23 mouse cellular contexts compared by ENCODE assay signal in the genomic region with DNA sequence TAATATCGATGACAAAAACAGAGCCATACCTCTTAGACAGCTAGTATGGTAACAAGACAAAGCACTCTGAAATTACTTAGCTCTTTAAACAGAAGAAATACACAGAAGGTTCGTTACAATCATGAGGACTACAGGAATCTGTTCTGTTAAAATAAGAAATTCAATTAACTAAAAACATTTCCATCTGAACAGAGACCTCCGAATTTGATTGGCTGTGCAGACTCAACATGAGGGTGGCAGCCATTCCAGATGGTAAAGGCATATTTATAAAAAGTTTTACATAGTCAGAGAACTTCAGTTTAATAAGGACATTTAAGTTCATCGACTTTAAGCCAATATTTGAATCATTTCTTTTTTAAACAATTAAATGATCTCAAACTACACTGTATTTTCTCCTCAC.
"Had no signal": no experiment of that assay in that cellular context is flagged by ENCODE, and none has a peak within 500 bp of the region (broad histone marks: within the 10 kb centered on the region; RNA-seq: fewer than 3 reads in every experiment).

No protein-coding gene starts in this region.

- H3K9ac ChIP-seq: limb, embryonic 13.5 days; liver, embryonic 12.5 days; liver, embryonic 15.5 days; lung, embryonic 15.5 days; midbrain, embryonic 13.5 days; neural tube, embryonic 13.5 days; stomach, embryonic 15.5 days had no signal

- H3K4me2 ChIP-seq: limb, embryonic 13.5 days; liver, embryonic 12.5 days; liver, embryonic 15.5 days; lung, embryonic 15.5 days; midbrain, embryonic 13.5 days; neural tube, embryonic 13.5 days; stomach, embryonic 15.5 days had no signal

- H3K27ac ChIP-seq: kidney, postnatal 0 days; limb, embryonic 10.5 days; limb, embryonic 13.5 days; liver, embryonic 12.5 days; liver, embryonic 15.5 days; lung, embryonic 15.5 days; midbrain, embryonic 10.5 days; midbrain, embryonic 13.5 days; neural tube, embryonic 13.5 days; stomach, embryonic 15.5 days had no signal

- H3K4me1 ChIP-seq: limb, embryonic 10.5 days; limb, embryonic 13.5 days; liver, embryonic 12.5 days; liver, embryonic 15.5 days; lung, embryonic 15.5 days; megakaryocyte, embryonic 14.5 days; midbrain, embryonic 10.5 days; neural tube, embryonic 13.5 days; stomach, embryonic 15.5 days had no signal

- H3K36me3 ChIP-seq: limb, embryonic 10.5 days; limb, embryonic 13.5 days; liver, embryonic 12.5 days; liver, embryonic 15.5 days; lung, embryonic 15.5 days; midbrain, embryonic 10.5 days; midbrain, embryonic 13.5 days; neural tube, embryonic 13.5 days; stomach, embryonic 15.5 days had no signal

- H3K4me3 ChIP-seq: limb, embryonic 10.5 days; limb, embryonic 13.5 days; liver, embryonic 12.5 days; liver, embryonic 15.5 days; lung, embryonic 15.5 days; megakaryocyte, embryonic 14.5 days; midbrain, embryonic 10.5 days; midbrain, embryonic 13.5 days; myocyte; neural tube, embryonic 13.5 days; stomach, embryonic 15.5 days had no signal

- DNase-seq: kidney, adult 2 months; kidney, postnatal 25 days; liver; lung, adult 18-20 months; lung, postnatal 10 days; lung, postnatal 36 days; right cerebral cortex, postnatal 25 days; spleen, adult 18-20 months; thymus, adult 18-20 months; thymus, postnatal 4 days had no signal

- ATAC-seq: liver, embryonic 12.5 days; midbrain, embryonic 13.5 days; midbrain, embryonic 16.5 days had no signal

- H3K9me3 ChIP-seq: limb, embryonic 10.5 days; limb, embryonic 13.5 days; liver, embryonic 12.5 days; liver, embryonic 15.5 days; lung, embryonic 15.5 days; megakaryocyte, embryonic 14.5 days; midbrain, embryonic 10.5 days; midbrain, embryonic 13.5 days; neural tube, embryonic 13.5 days; stomach, embryonic 15.5 days had no signal

- H3K27me3 ChIP-seq: limb, embryonic 13.5 days; liver, embryonic 12.5 days; liver, embryonic 15.5 days; lung, embryonic 15.5 days; megakaryocyte, embryonic 14.5 days; midbrain, embryonic 13.5 days; neural tube, embryonic 13.5 days; stomach, embryonic 15.5 days had no signal
